Mouse (Mus musculus) heart, embryonic 10.5 days (tissue): ENCODE measurements around the gene Kazn. TPM values are rescaled to one million over a fixed set of nuclear protein-coding genes. Genes with fewer than 3 reads are reported as not detected.

Experiments
- DNase-seq: peaks from one replicate; pipeline ENCODE4 v3.0.0-alpha.2; 2017; ENCODE audit warnings: low spot score
- H3K27ac ChIP-seq: fragments of 300-500 bp; sonication (generic); 2 replicates; pipeline ENCODE4 v1.5.1; 2016; ENCODE audit warnings: mild to moderate bottlenecking
- H3K27me3 ChIP-seq: fragments of 300-500 bp; sonication (generic); 2 replicates; pipeline ENCODE4 v1.6.1; 2016; ENCODE audit warnings: mild to moderate bottlenecking; ENCODE audit not compliant: poor library complexity, insufficient read depth, severe bottlenecking
- H3K36me3 ChIP-seq: fragments of 300-500 bp; sonication (generic); 2 replicates; pipeline ENCODE4 v1.6.1; 2016; ENCODE audit warnings: mild to moderate bottlenecking, moderate library complexity
- H3K4me1 ChIP-seq: fragments of 300-500 bp; sonication (generic); 2 replicates; pipeline ENCODE4 v1.6.1; 2016; ENCODE audit warnings: mild to moderate bottlenecking
- H3K4me3 ChIP-seq: fragments of 300-500 bp; sonication (generic); 2 replicates; pipeline ENCODE4 v1.5.1; 2016; ENCODE audit warnings: mild to moderate bottlenecking, moderate library complexity
- H3K9me3 ChIP-seq: fragments of 300-500 bp; sonication (generic); 2 replicates; pipeline ENCODE4 v1.6.1; 2016; ENCODE audit warnings: mild to moderate bottlenecking, moderate library complexity
- WGBS: fragments of 180-500 bp; shearing (Covaris S2); methylation state at CpG from one replicate; pipeline ENCODE4 v1.1.7; 2016; 5-methylcytosine and 5-hydroxymethylcytosine counted together
- polyA plus RNA-seq: library from polyadenylated mRNA; unstranded; fragments of >200 nt; fragmentation: Nextera tagmentation; extraction: Ambion mirVana; gene quantifications from 2 replicates; pipeline ENCODE4 v1.2.1, GENCODE M21; 2016

Kazn gene
- polyA plus RNA-seq, 1 experiment from 2014 or later, result 12.2 TPM

- no peak for DNase-seq
- no peaks in the 10 kb centered on the region for H3K9me3 ChIP-seq
- H3K36me3 ChIP-seq, result no peaks in the 10 kb centered on the region
- no peaks in the 10 kb centered on the region for H3K27me3 ChIP-seq
- H3K4me3 ChIP-seq, result no peak overlapping the region
- H3K4me1 ChIP-seq, result peaks cover 54% of the 10 kb centered on the region
- WGBS, result 15% methylated on average over 8 of the region's 8 CpGs
- H3K27ac ChIP-seq, result peak overlapping the region; percentile 64; the same call in 1 of the 2 replicates
Observed at GRCm38 (mm10) chr4:142070840-142071239, 168.4 kb downstream of the Kazn start.

GRCm38 (mm10) chr4:142068899-142069812 is 170.0 kb downstream of the Kazn start:
- H3K4me1 ChIP-seq, result peaks cover 49% of the 10 kb centered on the region

DNA sequence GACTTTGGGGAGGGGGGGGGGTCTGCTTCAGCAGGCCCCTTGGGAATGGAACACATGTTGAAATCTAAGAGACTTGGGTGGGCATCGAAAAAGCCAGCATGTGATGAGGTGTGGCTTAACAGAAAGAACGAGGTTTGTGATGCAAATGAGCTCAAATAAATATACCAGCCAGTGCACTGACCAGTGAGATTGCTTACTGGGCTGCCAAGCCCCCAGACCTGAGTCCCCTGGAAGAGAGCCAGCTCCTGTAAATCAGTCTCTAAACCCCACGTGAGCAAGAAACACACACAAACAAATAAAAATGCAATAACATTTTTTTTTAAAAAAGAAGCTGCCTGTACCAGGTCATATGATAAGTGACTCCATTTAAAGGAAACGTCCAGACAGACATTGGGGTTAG is 172.6 kb downstream of the Kazn start:
- DNase-seq, result no peak
- WGBS, result 70% methylated on average over 4 of the region's 4 CpGs
- H3K9me3 ChIP-seq, result no peaks in the 10 kb centered on the region
- H3K27me3 ChIP-seq, result no peaks in the 10 kb centered on the region
- H3K4me1 ChIP-seq, result peaks cover 52% of the 10 kb centered on the region
- 0 out of 2 replicates have a peak overlapping the region, but pooled peaks have one; percentile 47 for H3K27ac ChIP-seq
- H3K36me3 ChIP-seq, result no peaks in the 10 kb centered on the region
- no peak overlapping the region for H3K4me3 ChIP-seq

More at GRCm38 (mm10) chr4:142068899-142069812, 170.0 kb downstream of the Kazn start:
- no peak overlapping the region for H3K4me3 ChIP-seq
- whole genome bisulfite sequencing, result 44% methylated on average over 18 of the region's 18 CpGs
- H3K27me3 ChIP-seq, result no peaks in the 10 kb centered on the region
- no peaks in the 10 kb centered on the region for H3K36me3 ChIP-seq
- no peaks in the 10 kb centered on the region for H3K9me3 ChIP-seq
- H3K27ac ChIP-seq, result peak overlapping the region; percentile 13; the same call in 1 of the 2 replicates
- no peak for DNase-seq

DNA sequence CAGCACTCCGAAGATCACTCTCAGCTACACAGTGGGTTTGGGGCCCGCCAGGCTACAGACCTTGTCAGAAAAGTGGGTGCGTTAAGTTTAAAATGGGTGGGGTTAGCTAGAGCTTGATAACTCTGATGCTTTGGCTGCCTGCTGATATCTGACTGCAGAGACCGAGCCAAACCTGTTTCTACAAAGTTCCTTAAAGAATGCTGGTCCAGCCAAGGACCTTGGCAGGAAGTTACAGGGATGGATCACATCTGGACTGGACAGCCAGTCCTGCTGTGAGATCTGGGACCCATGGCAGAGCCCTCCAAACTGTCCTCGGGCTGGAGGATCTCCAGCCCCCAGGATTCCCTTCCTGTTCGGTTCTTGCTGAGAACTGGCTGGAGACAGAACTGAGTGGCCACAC is 173.4 kb downstream of the Kazn start:
- peaks cover 52% of the 10 kb centered on the region for H3K4me1 ChIP-seq
- H3K36me3 ChIP-seq, result no peaks in the 10 kb centered on the region
- no peak overlapping the region for H3K4me3 ChIP-seq
- no peak for DNase-seq
- WGBS, result 50% methylated on average over 6 of the region's 6 CpGs
- no peaks in the 10 kb centered on the region for H3K27me3 ChIP-seq
- H3K27ac ChIP-seq, result peak overlapping the region; percentile 47; the same call in 1 of the 2 replicates
- no peaks in the 10 kb centered on the region for H3K9me3 ChIP-seq

DNA sequence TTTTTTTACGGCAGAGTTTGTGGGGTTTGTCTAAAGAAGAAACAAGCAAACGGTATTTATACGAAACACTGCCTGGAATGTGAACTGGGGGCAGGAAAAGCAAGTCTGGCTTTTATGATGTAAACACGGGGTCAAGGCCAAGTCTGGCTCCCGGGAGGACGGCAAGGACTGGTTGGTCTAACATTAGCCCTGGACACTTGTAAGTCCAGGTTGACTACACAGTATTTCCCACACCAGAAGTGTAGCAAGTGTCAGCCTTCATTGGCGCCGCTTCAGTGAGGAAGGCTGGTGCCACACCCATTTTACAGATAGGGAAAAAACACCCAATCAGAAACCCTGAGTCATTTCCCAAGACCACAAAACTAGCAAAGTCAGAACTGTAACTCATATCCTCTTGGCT is 173.9 kb downstream of the Kazn start:
- no peaks in the 10 kb centered on the region for H3K36me3 ChIP-seq
- no peaks in the 10 kb centered on the region for H3K27me3 ChIP-seq
- H3K4me3 ChIP-seq, result no peak overlapping the region
- peaks cover 52% of the 10 kb centered on the region for H3K4me1 ChIP-seq
- DNase-seq, result no peak
- 67% methylated on average over 8 of the region's 8 CpGs for WGBS
- H3K27ac ChIP-seq, result no peak overlapping the region
- H3K9me3 ChIP-seq, result no peaks in the 10 kb centered on the region

GRCm38 (mm10) chr4:142064582-142065228 is 174.5 kb downstream of the Kazn start:
- H3K4me3 ChIP-seq, result no peak overlapping the region
- no peaks in the 10 kb centered on the region for H3K9me3 ChIP-seq
- peaks cover 57% of the 10 kb centered on the region for H3K4me1 ChIP-seq
- H3K36me3 ChIP-seq, result no peaks in the 10 kb centered on the region
- WGBS, result 88% methylated on average over 11 of the region's 11 CpGs
- H3K27me3 ChIP-seq, result no peaks in the 10 kb centered on the region
- DNase-seq, result no peak
- H3K27ac ChIP-seq, result 0 out of 2 replicates have a peak overlapping the region, but pooled peaks have one; percentile 1

GRCm38 (mm10) chr4:142063057-142063534 is 176.1 kb downstream of the Kazn start:
- peaks cover 61% of the 10 kb centered on the region for H3K4me1 ChIP-seq
- H3K4me3 ChIP-seq, result no peak overlapping the region
- DNase-seq, result no peak
- H3K9me3 ChIP-seq, result no peaks in the 10 kb centered on the region
- H3K27me3 ChIP-seq, result no peaks in the 10 kb centered on the region
- no peaks in the 10 kb centered on the region for H3K36me3 ChIP-seq
- H3K27ac ChIP-seq, result no peak overlapping the region
- WGBS, result 85% methylated on average over 8 of the region's 8 CpGs

DNA sequence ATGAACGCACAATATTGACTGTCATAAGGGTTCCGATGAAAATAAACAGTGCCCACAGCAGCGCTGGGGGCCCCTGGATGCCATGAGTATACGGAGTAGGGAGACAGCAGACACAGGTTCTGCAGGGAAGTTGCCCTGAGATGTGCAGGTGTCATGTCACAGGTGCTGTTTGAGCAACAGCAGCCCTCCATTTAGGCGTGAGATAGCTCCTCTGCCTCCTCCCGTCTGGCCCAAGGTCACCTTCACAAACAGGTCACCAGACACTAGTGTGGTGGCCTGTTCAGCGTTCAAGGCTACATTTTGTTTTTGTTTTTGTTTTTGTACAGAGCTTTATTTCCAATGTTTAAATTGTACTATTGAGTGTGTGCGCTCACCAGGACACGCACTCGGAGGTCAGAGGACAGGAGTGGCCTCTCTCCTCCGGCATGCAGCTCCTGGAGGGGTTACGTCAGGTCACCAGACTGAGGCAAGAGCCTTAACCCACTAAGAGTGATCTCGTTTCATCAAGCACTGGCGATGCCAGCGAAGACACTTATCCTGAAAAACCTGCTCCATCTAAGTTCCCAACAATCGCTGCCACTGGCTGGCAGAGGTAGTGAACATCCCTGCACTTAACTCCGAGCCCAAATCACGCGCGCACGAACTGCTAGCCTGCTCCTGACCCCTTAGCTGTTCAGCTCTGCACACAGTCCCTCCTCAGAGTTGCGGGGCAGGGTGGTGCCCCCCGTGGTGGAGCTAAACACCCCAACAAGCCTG is 177.5 kb downstream of the Kazn start:
- no peak for DNase-seq
- Histone ChIP-seq H3K27ac (peak overlapping the region; percentile 73; the same call in 1 of the 2 replicates), H3K4me3 (no peak overlapping the region), H3K4me1 (peaks cover 76% of the 10 kb centered on the region), H3K36me3 (no peaks in the 10 kb centered on the region), H3K27me3 (no peaks in the 10 kb centered on the region), H3K9me3 (no peaks in the 10 kb centered on the region)
- 64% methylated on average over 23 of the region's 23 CpGs for WGBS

DNA sequence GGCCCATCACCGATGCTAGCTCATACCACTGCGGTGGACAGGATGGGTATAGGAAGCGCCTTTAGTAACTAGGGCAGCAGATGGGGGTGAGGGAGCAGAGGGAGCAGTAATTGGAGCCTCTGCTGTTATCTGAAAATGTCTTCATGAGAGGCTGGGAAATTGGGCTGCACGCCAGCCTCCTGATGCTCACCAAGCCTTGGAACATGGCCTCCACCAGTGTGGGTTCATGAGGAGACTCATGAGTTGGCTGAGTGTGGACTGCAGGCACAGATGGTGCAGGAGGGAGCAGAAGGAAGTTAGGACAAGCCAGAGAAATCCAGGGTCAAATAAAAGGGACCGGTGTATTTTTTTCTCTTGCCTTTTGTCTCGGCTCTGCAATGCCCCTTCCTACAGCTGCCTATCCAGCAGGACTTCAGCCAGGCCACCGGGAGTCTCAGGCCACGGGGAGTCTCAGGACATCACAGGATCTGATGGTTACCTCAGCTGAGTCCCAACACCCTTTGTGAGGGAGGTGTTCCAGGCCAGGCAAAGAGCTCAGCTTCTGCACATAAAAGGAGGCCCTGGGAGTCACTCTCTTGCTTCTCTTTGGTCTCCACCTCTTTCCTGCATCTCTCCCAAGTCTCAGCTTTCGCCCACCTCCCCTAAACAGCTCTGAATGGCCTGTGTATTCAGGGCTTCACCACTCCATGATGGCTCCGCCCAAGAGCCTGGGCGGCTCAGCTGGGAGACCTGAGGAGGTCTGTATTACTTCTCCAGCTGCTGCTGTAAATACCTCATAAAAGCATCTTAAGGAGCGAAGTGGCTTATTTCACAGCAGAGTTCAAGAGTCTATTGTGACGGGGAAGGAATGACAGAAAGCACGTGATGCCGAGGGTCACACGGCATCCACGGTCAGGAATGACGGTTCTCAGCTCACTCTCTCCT is 178.5 kb downstream of the Kazn start:
- DNase-seq, result no peak
- Histone ChIP-seq H3K4me3 (no peak overlapping the region), H3K27ac (peak overlapping the region; percentile 73; the same call in 1 of the 2 replicates), H3K36me3 (no peaks in the 10 kb centered on the region), H3K9me3 (no peaks in the 10 kb centered on the region), H3K27me3 (no peaks in the 10 kb centered on the region), H3K4me1 (peaks cover 74% of the 10 kb centered on the region)
- 59% methylated on average over 18 of the region's 18 CpGs for WGBS

DNA sequence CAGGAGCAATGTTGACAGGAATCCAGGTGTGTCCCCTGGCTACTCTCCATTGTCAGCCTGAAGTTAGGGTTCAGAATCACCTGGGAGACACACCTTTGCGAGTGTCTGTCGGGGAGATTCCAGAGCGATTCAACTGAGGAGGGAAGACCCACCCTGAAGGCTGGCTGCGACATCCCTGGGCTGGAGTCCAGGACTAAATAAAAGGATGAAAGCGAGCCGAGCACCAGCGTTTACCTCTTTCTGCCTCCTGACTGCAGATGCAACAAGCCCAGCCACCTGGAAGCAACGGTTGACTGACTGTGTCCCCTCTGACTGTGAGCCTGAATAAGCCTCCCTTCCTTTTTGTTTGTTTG is 179.4 kb downstream of the Kazn start:
- H3K36me3 ChIP-seq, result no peaks in the 10 kb centered on the region
- H3K4me1 ChIP-seq, result peaks cover 69% of the 10 kb centered on the region
- WGBS, result 91% methylated on average over 8 of the region's 8 CpGs
- H3K9me3 ChIP-seq, result no peaks in the 10 kb centered on the region
- H3K27me3 ChIP-seq, result no peaks in the 10 kb centered on the region
- DNase-seq, result no peak
- H3K27ac ChIP-seq, result no peak overlapping the region; the same call in 1 of the 2 replicates
- H3K4me3 ChIP-seq, result no peak overlapping the region

- H3K27me3 ChIP-seq, result no peaks in the 10 kb centered on the region
- no peaks in the 10 kb centered on the region for H3K9me3 ChIP-seq
- no peak overlapping the region; the same call in 1 of the 2 replicates for H3K27ac ChIP-seq
- H3K4me3 ChIP-seq, result no peak overlapping the region
- H3K36me3 ChIP-seq, result no peaks in the 10 kb centered on the region
- WGBS, result 65% methylated on average over 13 of the region's 13 CpGs
- DNase-seq, result no peak
- peaks cover 72% of the 10 kb centered on the region for H3K4me1 ChIP-seq
Observed at GRCm38 (mm10) chr4:142059113-142059840, 179.9 kb downstream of the Kazn start.
